Mouse (Mus musculus) CH12.LX (cell line): ENCODE measurements around the gene Camkmt.

Experiments
- CTCF ChIP-seq, 2 experiments: IDR thresholded peaks in 1 of 2; conservative IDR thresholded peaks in 1 of 2; 2 replicates each; pipeline ENCODE4 v1.5.1; 2011 to 2012; ENCODE audit warnings: low read depth in 2 of 2, low read length in 2 of 2, improper control_type of control experiment in 1 of 2, inconsistent platforms in 1 of 2, mild to moderate bottlenecking in 1 of 2, moderate library complexity in 1 of 2
- JUND ChIP-seq: conservative IDR thresholded peaks from 2 replicates; pipeline ENCODE4 v1.6.1; 2011; ENCODE audit warnings: low read depth, low read length, improper control_type of control experiment
- MAFK ChIP-seq: IDR thresholded peaks from 2 replicates; pipeline ENCODE4 v1.6.1; 2011; ENCODE audit warnings: low read length, improper control_type of control experiment; ENCODE audit not compliant: insufficient replicate concordance
- POLR2A ChIP-seq: IDR thresholded peaks from 2 replicates; pipeline ENCODE4 v1.6.1; 2011; ENCODE audit warnings: low read depth, mild to moderate bottlenecking, improper control_type of control experiment, low read length
- TBP ChIP-seq: conservative IDR thresholded peaks from 2 replicates; pipeline ENCODE4 v1.6.1; 2011; ENCODE audit warnings: low read depth, low read length, improper control_type of control experiment
- UBTF ChIP-seq: IDR thresholded peaks from 2 replicates; pipeline ENCODE4 v1.6.1; 2012; ENCODE audit warnings: low read depth, mild to moderate bottlenecking, inconsistent platforms, low read length, improper control_type of control experiment, moderate library complexity
- ZNF384 ChIP-seq: IDR thresholded peaks from 2 replicates; pipeline ENCODE4 v1.6.1; 2012; ENCODE audit warnings: low read depth, low read length, improper control_type of control experiment, inconsistent platforms

GRCm38 (mm10) chr17:85374834-85375176 lies 284.5 kb downstream of the Camkmt start:
- TF ChIP-seq POLR2A: no peak
- no peak for TF ChIP-seq JUND
- TF ChIP-seq ZNF384: no peak
- no peak for TF ChIP-seq MAFK
- TF ChIP-seq CTCF (conservative IDR thresholded peaks at IDR 0.05 in 1 of 2, IDR thresholded peaks at IDR 0.05 in 1 of 2; ENCODE audit: low read depth in 2 of 2, low read length in 2 of 2): no peak
- no peak for TF ChIP-seq UBTF
- no peak for TF ChIP-seq TBP
